Mouse (Mus musculus): Measurements from ENCODE around the gene Slmap.
"Not testable (repeated sequence)": the region's sequence is repeated elsewhere in the genome, so short reads cannot be mapped to it uniquely, and the experiment has no call there.

Gene Slmap

GRCm38 (mm10) chr14:26398508-26399160 lies 136.1 kb downstream of the Slmap start:
- no peak for DNase-seq (ENCODE audit: low spot score in 2 of 2)

GRCm38 (mm10) chr14:26391866-26392265 lies 142.9 kb downstream of the Slmap start:
- DNase-seq (ENCODE audit: low spot score in 2 of 2): no peak

DNA sequence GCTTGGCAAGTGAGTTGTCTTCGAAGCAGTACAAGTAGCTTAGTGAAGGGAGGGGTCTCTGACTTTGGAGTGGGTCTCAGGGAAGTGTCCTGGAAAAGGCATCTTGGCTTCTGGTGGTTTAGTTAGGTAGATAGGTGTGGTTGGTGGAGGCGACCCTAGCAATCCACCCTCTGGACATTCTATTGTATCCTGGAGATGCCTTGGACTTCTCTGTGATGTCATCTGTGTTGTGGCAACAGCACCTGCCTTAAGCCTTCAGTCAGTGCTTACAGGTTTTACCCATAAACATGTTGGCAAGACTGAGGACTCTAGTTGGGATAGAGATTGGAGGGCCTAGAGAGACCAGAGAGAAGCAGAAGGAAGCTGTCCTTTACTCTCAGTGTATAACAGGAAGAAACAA lies 145.8 kb downstream of the Slmap start:
- DNase-seq (ENCODE audit: low spot score in 2 of 2): not testable (repeated sequence)

DNA sequence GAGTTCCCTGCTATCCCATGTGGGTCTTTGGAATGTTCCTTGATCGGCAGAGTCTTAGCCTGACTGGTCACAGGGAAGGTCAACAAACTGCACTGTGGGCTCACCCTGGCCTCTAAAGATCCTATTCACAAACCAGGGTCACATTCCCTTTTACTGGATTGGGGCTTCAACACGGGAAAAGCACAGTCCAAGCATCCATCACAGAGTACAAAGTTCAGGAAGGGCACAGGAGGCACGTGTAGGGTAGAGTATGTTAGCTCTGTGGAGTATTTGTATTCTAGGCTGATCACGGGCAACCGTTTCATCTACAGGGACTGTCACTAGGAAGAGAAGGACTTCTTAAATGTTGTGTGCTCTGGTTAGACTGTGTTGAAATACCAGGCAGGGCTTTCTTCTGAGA lies 147.7 kb downstream of the Slmap start:
- not testable (repeated sequence) for DNase-seq (ENCODE audit: low spot score in 2 of 2)

DNA sequence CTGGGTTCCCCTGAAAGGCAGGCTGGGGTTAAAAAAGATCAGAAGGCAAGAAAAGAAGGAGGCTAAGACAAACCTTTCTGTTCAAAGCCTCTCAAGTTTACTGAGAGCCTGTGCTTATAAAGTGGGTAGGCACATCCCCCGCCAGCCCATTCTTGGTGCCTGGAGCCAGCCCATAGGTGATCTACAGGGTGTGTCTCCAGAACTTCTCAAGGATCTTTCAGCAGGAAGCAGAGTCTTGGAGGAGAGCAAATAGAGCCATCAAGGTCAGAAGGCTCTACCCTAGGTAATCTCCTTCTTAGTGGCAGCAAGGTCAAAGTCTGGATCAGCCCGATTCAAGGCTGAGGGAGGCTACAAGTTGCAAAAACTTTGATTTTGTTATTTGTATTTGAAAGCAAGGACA lies 149.1 kb downstream of the Slmap start:
- not testable (repeated sequence) for DNase-seq (ENCODE audit: low spot score in 2 of 2)

DNA sequence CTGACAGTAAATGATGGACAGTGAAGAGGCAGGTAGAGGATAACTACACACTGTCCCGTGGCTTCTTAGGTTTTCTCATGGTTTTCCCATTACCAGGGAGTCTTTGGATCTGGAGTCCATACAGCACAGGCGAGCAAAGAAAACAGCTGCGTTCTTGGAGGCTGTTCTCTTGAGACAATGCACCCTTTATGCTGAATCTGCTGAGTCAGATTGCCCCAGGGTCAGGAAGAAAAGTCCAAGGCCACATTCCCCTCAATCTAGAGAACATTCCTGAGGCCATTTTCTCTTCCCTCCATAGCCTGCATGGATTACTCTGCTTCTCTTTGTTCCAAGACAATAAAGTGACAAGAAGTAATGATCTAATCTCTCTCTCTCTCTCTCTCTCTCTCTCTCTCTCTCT lies 155.7 kb downstream of the Slmap start:
- no peak for DNase-seq (ENCODE audit: low spot score in 2 of 2)

- DNase-seq (ENCODE audit: low spot score in 2 of 2): peak in 1 of 2 experiments; percentile 52
Measured at GRCm38 (mm10) chr14:26376652-26377051, 158.1 kb downstream of the Slmap start.
